Mouse (Mus musculus): ENCODE measurements around the gene Rrp12.

Rrp12 gene

GRCm38 (mm10) chr19:41829381-41830105, 66.4 kb downstream of the Rrp12 start, which contains the start of gene Frat1:
Gene Frat1 (plus strand): TSS chr19:41829970.
- DNase-seq = peak; percentile 85

GRCm38 (mm10) chr19:41828941-41829340, 67.0 kb downstream of the Rrp12 start:
- no peak for DNase-seq

GRCm38 (mm10) chr19:41826529-41826928, 69.4 kb downstream of the Rrp12 start:
- no peak for DNase-seq

GRCm38 (mm10) chr19:41824950-41825349, 71.0 kb downstream of the Rrp12 start:
- DNase-seq = no peak

GRCm38 (mm10) chr19:41822589-41822988, 73.4 kb downstream of the Rrp12 start:
- no peak for DNase-seq

GRCm38 (mm10) chr19:41821436-41821835, 74.5 kb downstream of the Rrp12 start:
- no peak for DNase-seq

- no peak for DNase-seq
Observed at GRCm38 (mm10) chr19:41818749-41819148, 77.2 kb downstream of the Rrp12 start.

- DNase-seq = no peak
Observed at GRCm38 (mm10) chr19:41817325-41817724, 78.6 kb downstream of the Rrp12 start.

- no peak for DNase-seq
Observed at GRCm38 (mm10) chr19:41816915-41817314, 79.1 kb downstream of the Rrp12 start.

GRCm38 (mm10) chr19:41816410-41816809, 79.6 kb downstream of the Rrp12 start:
- no peak for DNase-seq

- DNase-seq = no peak
Observed at GRCm38 (mm10) chr19:41813374-41813773, 82.6 kb downstream of the Rrp12 start.
